Mouse (Mus musculus) CD4-positive, CD25-positive, alpha-beta regulatory T cell, adult 4 months (primary cell): ENCODE measurements around the gene Hist1h2ab. TPM values are rescaled to one million over a fixed set of nuclear protein-coding genes. Genes with fewer than 3 reads are reported as not detected.

Experiments used
- ATAC-seq: one replicate; pipeline ENCODE4 v1.8.0; 2017
- polyA plus RNA-seq, 2 experiments: library from polyadenylated mRNA; unstranded; fragments of 100-300 nt; shearing (Covaris generic); gene quantifications; one replicate each; pipeline ENCODE4 v1.2.1; 2017

Hist1h2ab gene
- polyA plus RNA-seq, 2 experiments from 2014 or later: 2.8 to 8.2 TPM

GRCm38 (mm10) chr13:23738677-23739068, 12.3 kb upstream of the Hist1h2ab start, which contains the start of gene Hist1h1c:
Gene Hist1h1c, plus strand, starts transcription at chr13:23738808.
- ATAC-seq: peak; percentile 70

- ATAC-seq: peak; percentile 80
Observed at GRCm38 (mm10) chr13:23739069-23739921, 11.6 kb upstream of the Hist1h2ab start.

- peak; percentile 66 for ATAC-seq
Observed at GRCm38 (mm10) chr13:23739922-23740252, 11.0 kb upstream of the Hist1h2ab start.

GRCm38 (mm10) chr13:23740256-23740840, 10.6 kb upstream of the Hist1h2ab start:
- ATAC-seq: no peak

GRCm38 (mm10) chr13:23740910-23741309, 10.0 kb upstream of the Hist1h2ab start:
- no peak for ATAC-seq

- ATAC-seq: no peak
Observed at GRCm38 (mm10) chr13:23742007-23742406, 8.9 kb upstream of the Hist1h2ab start.

- no peak for ATAC-seq
Observed at GRCm38 (mm10) chr13:23743215-23743614, 7.7 kb upstream of the Hist1h2ab start.

- no peak for ATAC-seq
Observed at GRCm38 (mm10) chr13:23743963-23744362, 7.0 kb upstream of the Hist1h2ab start.

- ATAC-seq: no peak
Observed at GRCm38 (mm10) chr13:23744421-23745380, 6.2 kb upstream of the Hist1h2ab start.

GRCm38 (mm10) chr13:23745381-23746161, 5.4 kb upstream of the Hist1h2ab start, which contains the start of gene Hist1h3c:
Gene Hist1h3c, minus strand, starts transcription at chr13:23745602.
- peak; percentile 72 for ATAC-seq

- ATAC-seq: peak; percentile 85
Observed at GRCm38 (mm10) chr13:23746201-23747080, 4.5 kb upstream of the Hist1h2ab start, which contains the start of gene Hist1h2bb. Gene Hist1h2bb, plus strand, starts transcription at chr13:23746734.

- no peak for ATAC-seq
Observed at GRCm38 (mm10) chr13:23747081-23747891, 3.6 kb upstream of the Hist1h2ab start.

- no peak for ATAC-seq
Observed at GRCm38 (mm10) chr13:23747892-23748288, 3.0 kb upstream of the Hist1h2ab start.

- no peak for ATAC-seq
Observed at GRCm38 (mm10) chr13:23749563-23750121, 1.3 kb upstream of the Hist1h2ab start.

- ATAC-seq: no peak
Observed at GRCm38 (mm10) chr13:23751478-23751956, 591 bp downstream of the Hist1h2ab start.

GRCm38 (mm10) chr13:23752067-23752741, 1.3 kb downstream of the Hist1h2ab start, which contains the start of gene Hist1h3b:
Gene Hist1h3b, plus strand, starts transcription at chr13:23752267.
- peak; percentile 44 for ATAC-seq

GRCm38 (mm10) chr13:23752742-23753172, 1.8 kb downstream of the Hist1h2ab start:
- no peak for ATAC-seq

GRCm38 (mm10) chr13:23753314-23754078, 2.6 kb downstream of the Hist1h2ab start:
- ATAC-seq: no peak
